Mouse (Mus musculus): ENCODE results near the gene 2010005H15Rik.

- TF ChIP-seq GATA1 (IDR thresholded peaks at IDR 0.05; ENCODE audit: low read length): no peak
- no peak for TF ChIP-seq TAL1 (IDR thresholded peaks at IDR 0.05; ENCODE audit: low read length)
These were observed 45.2 kb upstream of the 2010005H15Rik start for GRCm38 (mm10) chr16:36176108-36176507.

Measured in erythroblast, embryonic 14.5 days (primary cell).